Mouse (Mus musculus): ENCODE data around the gene Col17a1.

Col17a1 gene

DNA sequence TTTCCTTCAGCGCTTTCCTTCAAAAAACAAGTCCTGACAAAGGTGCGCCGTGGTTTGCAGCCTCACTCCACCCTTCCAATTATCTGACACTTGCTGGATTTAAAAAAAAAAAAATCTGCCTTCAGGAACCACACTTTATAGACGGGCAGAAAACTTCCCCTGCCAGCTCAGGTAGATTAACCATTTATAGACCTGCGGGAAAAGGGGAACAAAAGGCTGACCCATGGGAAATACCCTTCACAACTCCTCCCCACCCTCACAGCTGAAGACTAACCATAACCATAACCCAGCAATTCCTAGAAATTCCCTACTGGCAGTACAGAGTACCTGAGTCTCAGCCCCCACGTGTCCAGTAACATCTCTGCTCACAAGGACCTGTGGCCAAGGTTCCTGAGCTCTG lies at the start of gene Col17a1:
Col17a1 (minus strand) TSS at position 101 of the 400 bp plus-strand sequence.
- DNase-seq: no peak

DNA sequence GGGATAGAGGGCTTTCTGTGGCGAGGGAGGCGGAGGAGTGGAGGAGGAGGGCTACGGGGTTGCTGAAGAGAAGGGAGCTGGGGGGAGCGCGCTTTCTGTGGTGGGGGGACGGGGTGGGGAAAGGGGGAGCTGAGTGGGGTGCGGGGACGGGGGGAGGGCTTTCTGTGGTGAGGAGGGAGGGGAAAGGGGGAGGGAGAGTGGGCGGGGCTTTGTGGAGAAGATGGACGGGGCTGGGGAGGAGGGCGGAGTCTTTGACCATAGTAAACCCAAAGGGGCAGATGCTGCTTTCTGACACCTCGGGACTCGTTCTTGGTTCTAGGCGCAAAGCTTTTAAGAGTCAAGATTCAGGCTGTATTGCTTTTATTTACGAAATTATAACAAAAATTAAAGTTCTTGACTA lies 40.0 kb upstream of the Col17a1 start:
- DNase-seq: peak; percentile 53

DNA sequence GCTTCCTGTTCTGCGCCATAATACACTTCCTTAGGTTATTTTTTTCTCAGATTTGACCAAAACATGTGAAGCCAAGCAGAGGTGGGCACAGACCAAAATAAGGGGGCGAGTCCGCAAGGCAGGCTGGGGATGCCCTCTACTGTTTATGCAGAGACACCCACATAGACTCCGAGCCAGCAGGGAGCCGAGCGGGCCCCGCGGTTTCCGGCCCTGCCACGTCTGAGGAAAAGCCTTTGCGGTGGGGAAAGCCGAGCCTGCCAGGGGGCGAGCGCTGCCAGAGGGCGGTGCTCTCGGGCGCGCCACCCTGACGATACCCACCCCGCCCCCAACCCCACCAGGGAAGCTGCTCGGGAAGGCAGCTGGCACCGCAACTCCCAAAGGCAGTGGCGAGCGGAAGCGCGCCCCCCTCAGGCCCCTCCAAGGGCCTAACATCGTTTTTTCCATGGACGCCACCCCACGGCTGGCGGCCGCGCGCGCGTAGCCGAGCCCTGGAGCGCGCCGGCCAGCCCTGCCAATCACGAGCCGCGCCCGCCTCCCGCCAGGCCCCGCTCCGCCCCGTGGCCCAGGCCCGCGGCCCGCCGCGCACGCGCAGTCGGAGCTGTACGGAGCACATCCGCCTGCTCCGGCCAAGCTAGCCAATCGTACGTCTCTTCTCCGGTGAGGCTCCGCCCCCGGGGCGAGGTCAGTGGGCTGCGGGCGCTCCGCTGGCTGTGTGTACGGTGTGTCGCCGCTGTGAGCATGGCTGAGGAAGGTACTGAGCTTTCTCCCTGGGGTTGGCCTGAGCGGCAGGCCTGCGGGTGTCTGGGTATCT lies 39.4 kb upstream of the Col17a1 start, which contains the start of gene Sfr1:
Sfr1 (plus strand) TSS at position 612 of the 811 bp plus-strand sequence.
- peak; percentile 99 for DNase-seq

DNA sequence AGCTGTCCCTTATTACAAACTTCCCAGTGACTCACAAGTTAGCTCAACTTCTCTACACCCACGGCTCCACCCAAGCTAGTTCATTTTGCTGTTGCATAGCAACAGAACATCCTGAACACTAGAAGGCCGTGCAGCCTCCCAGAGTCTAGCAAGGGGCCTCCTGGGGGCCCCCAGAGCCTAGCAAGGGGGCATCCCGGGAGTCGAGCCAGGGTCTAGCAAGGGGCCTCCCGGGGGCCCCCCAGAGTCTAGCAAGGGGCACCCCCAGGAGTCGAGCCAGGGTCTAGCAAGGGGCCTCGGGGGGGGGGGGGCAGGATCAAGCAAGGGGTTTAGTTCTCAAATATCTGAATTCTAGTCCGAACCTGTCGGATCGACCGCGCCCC lies 38.8 kb upstream of the Col17a1 start:
- DNase-seq: peak; percentile 76

DNA sequence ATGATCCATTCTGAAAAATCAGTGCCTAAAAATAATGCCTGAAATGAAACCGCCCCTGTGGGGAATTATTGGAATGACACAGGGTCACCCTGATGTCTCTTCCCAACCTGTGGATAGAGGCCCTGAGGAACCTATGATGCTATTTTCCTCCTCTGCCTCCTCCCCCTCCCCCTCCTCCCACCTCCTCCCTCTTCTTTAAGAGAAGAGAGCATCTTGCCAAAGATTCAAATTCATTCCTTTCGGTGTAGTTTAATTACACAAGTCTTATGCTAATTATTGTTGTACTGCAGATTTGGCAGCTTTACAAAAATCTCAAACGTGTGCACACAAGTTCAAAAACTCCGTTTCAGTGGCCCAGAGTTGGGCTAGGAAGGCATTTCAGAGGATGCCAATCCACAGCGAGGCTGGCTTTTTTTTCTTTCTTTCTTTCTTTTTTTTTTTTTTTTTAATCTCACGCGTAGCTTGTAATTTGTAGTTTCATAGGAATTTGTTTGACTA lies 33.8 kb upstream of the Col17a1 start:
- no peak for DNase-seq

DNA sequence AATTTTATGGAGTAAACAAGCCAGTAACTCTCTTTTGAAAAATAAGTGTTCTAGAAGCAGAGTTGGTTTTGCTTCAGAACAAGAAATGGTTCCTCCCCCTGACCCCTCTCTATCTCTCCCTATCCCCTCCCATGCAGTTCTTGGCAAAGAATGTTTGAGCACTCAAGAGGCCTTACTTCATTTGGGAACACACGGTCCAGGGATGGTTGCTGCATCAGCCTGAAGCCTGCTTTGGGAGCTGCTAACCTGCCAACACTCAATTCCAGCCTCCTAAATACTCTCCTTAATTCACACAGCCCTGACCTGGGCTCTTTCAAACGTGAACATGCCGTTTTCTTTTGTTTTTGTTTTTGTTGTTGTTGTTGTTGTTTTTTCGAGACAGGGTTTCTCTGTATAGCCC lies 33.0 kb upstream of the Col17a1 start:
- DNase-seq: no peak

DNA sequence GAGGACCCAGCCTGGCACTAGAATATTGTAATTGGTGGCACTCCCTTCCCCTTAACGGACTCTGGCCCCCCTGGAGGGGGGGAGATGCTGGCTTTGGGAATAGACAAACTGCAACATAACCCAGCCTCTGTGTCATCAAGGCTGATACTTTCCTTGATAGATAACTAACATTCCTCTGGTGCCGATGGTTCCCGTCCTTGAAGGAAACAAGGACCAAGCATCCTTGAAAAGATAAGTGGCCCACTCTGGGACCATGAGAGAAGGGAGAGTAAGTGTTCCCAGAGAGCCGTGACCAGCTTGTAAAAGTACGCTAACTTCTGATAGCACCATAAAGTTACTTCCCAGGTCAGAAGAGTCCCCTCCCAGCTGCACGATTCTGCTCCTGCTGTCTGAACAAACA lies 30.6 kb upstream of the Col17a1 start:
- no peak for DNase-seq

DNA sequence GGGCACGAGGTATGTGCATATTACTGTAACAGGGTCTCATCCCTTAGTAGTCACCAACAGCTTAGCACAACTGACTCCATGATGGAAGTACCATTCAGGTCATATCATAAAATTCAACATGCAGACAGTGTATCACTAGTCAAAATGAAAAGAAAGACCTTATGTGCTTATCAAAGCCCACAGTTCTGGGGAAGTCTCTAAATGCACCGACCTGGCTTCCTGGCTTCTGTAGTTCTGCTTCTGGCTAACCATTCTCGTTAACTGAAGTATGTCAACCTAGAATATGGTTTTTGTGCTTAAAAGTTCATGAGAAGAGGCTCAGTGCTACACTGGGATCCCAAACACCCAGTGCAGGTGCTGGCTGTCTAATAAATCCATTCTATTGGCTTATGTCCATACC lies 27.3 kb upstream of the Col17a1 start:
- DNase-seq: no peak

DNA sequence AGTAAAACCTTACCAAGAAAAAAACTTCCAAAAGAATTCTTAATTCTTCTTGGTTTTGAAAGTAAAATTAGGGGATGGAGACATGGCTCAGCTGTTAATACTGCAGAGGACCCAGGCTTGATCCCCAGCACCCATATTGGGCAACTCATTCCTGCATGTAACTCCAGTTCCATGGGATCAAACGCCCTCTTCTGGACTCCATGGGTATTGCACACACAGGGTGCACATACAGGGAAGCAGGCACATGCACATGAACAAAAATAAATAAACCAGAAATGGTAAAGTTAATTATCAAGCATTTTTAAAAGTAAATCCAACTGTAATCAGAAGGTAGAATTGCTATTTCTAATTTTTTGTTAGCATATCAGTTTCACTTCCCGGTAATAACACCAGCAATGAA lies 24.2 kb upstream of the Col17a1 start:
- DNase-seq: no peak

DNA sequence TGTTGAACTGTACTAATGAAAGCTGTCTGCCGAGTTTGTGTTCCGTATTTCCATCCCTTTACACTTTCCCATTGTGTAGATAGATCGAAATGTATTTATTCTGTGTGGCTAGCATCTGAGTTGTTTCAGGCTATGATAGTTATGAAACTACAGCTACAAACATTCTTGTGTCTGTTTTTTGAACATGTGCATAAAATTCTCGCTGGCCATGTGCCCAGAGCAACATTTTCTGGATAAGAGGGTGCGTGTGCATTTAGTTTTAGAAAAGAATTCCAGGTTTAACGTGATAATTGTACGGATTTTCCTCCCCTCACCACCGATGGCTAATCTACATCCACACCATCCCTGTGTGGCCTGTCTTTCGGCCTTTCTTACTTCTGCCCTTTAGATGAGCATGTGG lies 21.6 kb upstream of the Col17a1 start:
- no peak for DNase-seq

DNA sequence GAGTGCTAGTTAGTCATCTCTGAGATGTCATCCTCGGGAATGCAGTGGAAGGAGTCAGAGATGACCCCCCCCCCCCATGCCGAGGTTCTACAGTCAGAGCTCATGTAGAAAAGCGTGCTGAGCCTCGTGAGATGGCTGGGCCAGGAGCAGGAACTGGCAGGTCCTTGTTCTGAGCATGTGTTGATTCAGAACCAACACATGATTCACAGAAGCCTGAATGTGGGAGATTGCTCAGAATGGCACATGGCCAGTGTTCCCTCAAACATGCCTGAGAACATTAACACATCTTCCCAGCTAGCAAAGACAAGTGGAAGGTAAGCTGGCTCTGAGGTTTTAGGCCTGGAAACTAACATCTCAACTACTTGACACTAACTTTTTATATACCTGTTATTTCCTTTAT lies 18.5 kb upstream of the Col17a1 start:
- peak; percentile 57 for DNase-seq

DNA sequence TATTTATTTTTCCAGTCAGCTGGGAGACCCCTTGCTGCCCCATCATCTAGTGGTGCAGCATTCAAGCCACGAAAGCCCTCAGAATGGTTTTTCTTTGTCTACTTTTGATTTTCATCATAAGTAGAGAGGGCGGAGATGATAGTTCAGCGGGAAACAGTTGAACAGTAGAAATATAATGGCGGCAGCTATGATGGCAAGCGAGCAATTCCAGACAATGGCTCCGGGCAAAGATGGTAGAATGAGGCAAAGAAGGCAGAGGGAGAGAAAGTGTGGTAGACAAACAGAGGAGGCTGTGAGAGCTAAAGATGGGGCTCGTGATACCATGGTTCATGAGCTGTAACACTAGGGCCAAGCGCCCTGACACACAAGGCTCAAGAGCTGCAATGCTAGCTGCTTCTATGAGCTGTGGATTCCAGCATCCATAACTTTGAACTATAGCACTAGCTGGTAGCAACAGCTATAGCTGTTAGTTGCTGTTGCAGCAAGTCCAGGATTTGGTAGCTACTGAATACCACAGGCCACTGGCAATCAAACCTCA lies 13.9 kb upstream of the Col17a1 start:
- no peak for DNase-seq

DNA sequence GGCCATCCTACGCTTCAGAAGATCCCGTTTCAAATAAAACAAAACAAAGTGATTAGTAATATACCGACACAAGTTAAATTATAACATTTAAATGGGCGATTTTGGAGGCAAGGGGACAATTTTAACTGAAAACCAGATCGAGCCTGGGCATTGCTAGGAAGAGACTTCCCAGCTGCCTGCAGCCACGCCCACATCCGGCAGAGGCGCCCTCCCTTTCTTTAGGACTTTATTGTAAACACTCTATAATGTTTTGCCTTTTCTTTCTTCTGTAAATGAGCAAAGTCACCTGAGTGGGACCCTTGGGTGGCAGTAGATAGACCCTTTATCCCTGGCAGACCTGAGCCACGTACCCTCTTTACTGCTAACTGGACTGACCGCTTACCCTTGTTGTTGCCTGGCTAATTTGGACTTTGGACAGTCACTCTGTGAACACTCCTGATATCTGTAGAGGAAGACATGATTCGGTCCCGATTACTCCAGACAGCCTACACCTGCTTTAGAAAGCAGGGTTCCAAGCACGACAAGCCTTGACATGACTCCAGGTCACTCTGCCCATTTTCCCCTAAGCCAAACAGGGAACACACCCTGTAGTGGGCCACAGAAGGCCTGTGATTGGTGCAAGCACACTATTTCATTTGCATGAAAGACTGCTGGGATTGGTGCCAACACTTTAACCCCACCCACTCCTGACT lies 13.3 kb upstream of the Col17a1 start:
- no peak for DNase-seq

DNA sequence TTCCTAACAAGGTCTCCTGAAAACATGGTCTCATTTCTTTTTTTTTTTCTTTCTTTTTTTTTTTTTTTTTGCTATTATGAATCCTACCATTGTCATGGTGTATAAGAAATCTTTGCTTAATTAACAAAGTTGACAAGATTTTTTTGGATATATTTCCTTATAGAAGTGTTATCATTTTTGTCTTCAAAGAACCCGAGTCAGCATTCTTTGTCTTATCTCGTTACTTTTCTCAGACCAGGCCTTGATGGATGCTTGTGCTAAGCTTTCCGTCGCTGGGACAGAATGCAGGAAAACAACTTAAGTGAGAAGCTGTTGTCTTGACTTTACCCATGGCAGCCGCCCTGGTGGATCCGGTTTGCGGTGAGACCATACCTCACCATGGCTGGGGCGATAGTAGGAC lies 8.6 kb upstream of the Col17a1 start:
- DNase-seq: no peak

DNA sequence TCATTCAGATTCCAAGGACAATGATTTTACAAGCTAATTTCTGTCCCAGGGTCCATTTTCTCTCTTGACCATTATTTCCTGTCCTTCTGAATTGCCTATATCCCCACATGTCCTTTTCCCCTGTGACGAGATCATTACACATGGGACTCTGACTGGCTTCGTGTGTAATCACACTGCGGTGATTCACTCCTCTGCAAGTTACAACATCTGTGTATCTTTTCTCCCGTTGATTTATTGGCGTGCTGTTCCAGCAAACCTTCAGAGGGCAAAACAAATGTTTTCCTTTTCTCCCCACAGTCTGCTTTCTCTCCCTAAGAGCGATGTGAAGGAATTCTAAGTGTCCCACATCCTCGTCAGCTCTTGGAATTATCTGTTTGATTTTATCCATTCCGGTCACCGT lies 7.8 kb upstream of the Col17a1 start:
- DNase-seq: no peak

DNA sequence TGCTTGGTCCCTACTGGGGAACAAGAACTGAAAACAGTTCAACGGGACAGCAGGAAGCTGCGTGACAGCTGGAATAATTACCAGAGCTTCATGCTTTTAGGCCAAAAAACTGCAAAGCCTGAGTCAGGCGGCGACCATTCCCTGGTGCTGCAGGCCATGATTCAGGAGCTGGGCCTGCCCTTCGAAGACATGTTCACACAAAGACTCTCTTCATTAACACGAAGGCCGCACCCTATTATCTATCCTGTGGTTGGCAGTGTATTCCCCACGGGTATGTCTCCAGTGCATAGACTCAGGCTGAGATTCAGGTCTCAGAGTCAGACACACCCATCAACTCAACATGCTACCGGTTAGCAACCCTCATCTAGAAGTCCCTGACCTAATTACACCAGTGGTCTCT lies 6.4 kb upstream of the Col17a1 start:
- DNase-seq: no peak

DNA sequence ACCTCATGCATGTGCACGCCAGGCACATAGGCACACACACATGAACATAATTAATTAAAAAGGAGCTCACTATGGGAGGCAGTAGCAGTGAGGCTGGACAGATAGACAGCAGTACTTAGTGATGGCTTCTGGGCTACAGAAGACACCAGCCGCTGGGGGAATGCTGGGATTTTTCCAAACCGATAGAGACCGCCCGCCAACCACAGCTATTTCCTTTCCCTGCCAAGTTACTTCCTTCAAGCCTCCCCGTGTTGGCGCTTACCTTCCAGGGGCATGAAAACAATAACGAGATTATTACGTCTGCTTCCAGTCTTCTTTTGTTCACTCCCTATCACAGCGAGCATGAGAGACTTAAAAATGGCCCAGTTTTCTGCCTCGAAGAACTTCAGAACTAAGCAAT lies 5.2 kb upstream of the Col17a1 start:
- no peak for DNase-seq

DNA sequence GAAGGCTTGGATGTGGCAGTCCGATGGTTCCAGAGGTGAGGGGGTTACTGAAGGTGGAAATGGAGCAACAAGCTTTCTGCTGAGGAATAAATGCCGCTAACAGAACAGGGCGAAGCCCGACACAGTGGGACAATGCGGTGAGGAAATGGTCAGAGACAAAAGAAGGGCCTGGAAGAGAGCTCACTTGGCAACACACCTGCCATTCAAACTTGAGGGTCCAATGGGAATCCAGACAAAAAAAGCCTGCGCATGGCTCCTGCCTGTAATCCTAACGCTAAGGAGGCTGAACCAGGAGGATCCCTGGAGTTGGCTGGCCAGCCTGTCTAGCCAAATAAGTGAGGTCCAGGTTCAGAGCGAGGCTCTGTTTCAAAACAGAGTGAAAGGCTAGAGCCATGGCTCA lies 4.5 kb upstream of the Col17a1 start:
- DNase-seq: no peak

DNA sequence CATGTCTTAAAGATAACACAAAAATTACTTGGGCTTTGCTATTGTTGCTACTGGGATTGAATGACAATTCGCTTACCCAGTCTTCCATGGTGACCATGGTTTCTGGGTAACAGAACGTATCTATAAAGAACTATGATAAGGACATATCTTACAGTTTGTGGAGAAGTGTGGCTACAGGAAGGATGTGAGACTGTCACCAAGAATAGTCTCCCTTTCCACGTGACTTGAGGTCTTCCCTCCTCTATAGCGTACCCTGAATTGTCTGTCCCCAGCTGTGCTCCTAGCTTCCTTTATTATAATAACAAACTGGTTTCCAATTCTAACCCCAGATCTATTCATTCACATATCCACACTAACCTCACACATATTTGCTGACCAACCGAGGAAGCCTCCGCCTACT lies 3.8 kb upstream of the Col17a1 start:
- no peak for DNase-seq

DNA sequence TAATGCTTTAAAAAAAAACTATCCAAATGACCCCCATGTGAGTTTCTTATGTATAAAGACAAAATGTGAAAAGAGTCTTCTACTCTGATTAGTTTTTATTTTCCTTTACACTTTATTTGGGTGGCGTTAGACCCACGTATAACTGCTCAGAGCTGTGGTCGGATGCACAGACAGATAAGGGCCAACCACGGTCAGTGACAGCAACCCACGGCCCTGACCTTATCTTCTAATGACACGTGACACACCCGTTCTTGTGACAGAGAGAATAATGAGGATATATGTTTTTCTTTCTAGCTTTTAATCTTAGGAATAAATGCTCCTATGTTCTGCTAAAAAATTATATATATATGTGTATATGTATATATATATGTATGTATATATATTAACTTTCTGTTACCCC lies 2.3 kb downstream of the Col17a1 start:
- DNase-seq: no peak

DNA sequence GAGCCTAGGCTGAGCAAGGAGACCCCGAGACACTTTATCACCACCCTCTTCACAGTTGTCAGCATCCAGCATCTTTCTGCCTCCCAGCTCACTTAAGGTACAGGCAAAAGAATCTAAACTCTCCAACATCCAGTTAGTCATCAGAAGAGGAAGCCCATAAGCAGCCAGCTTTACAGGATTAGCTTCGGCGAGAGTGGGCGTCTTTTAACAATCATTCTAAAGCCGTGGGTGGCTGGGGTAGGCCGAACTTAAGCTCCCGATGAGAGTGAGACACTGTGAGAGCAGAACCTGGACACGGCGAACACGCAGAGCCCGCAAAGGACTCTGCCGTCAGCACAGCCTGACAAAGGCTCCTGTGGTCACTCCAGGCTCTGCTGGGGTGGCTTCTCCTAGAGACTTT lies 13.2 kb downstream of the Col17a1 start:
- peak; percentile 57 for DNase-seq

DNA sequence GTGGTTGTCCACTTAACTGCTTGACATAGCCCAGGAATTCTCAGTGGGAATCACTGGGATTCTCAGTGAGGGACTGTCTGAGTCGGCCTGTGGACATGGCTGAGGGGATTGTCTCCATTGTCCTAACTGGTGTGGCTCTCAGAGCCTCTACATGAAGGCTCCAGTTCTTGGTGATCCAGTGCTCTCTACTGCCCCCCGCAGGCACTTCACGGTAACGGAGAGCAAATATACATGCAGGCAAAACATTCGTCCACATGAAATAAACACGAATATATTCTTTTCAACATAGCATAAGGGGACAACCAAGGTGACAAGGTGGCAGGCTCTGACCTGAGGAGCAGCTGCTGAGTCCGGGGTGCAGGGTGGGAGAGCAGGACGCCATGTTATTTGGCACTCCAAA lies 17.5 kb downstream of the Col17a1 start:
- DNase-seq: no peak

DNA sequence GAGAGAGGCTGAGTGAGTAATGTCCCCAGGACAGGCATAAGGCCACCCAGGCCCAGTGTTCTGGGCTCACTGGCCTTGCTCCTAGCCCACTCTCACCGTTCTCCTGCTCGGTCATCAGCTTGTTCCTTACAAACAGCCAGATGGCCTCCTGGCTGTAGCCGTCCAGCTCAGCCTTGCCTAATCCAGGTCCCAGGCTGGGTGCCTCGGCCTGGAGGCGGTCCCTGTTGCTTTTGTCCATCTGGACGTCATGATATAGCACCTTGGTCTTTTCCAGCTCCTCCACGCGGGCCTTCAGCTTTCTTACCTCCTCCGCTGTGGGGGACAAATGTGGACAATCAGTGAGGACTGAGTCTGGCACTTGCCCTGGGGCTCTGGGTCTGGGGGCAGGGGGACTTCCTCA lies 23.5 kb downstream of the Col17a1 start:
- DNase-seq: no peak

DNA sequence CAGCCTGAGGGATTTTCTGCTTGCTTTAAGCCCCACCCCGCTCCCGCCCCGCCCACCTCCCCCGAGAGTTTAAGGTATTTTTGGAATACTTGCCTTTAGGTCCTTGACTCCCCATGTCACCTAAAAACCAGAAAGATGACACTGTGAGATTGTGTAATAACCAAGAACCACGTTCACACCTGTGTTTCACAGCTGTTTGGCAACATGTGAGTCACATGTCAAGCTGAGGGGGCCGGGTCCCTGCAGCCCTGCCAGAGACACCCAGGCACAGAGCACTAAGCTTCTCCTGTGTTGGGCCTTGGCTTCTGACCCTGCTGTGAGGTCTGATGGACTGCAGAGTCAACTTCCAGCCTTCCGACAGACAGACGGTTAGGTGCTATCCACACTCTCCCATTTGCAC lies 24.3 kb downstream of the Col17a1 start:
- no peak for DNase-seq
